Mouse (Mus musculus) CD4-positive, CD25-positive, alpha-beta regulatory T cell, adult 2 months (primary cell): Measurements from ENCODE around the gene Zfp599.

Experiments
- DNase-seq: peaks from one replicate; pipeline ENCODE4 v3.0.0-alpha.2; 2012; ENCODE audit warnings: low read depth, low spot score

The Zfp599 gene

DNA sequence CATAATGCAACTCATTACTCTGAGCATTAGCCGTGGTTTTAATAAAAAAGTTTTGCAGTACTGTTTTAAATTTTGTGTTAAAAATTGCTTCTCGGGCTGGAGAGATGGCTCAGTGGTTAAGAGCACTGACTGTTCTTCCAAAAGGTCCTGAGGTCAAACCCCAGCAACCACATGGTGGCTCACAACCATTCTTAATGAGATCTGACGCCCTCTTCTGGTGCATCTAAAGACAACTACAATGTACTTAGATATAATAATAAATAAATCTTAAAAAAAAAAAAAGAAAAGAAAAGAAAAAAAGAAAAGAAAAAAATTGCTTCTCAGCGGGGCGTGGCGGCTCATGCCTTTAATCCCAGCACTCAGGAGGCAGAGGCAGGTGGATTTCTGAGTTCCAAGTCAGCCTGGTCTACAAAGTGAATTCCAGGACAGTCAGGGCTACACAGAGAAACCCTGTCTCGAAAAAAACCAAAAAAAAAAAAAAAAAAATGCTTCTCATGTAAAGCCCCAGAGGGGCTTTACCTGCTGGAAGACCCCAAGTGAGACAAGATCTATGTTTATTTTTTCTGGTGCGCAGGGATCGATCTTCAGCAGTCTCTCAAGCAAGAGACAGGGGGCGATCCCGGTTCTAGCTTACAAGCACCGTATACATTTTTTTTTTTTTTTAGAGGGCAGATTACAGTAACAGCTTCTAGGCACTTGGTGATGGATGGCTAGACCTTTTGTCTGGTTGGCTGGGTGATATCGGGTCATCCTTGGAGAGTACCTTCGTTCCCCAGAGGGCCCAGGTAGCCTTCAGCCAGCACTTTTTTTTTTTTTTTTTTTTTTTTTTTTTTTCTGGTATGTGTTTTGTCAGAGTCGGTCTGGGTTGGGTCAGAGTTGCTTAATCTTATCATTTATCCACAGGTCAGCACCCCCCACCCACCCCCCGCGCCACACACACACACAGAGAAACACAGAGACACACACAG lies 34.9 kb downstream of the Zfp599 start:
- peak; percentile 84 for DNase-seq

DNA sequence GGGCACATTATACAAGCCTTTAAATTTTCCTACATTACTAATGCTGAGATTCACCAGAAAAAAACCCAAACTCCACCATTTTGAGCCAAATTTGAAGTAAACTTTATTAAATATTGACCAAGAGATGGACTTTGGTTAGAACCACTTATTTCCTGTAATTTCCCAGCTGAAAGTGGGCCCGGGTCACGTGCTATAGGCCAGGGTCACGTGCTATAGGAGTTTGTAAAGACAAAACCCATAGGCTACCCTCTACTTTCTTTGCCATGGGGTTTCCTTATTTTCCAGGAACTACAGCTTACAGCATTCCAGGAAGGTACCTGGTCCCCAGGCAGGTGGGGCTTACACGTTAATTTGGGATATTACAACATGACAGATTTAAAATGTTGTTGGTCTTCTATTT lies 35.6 kb downstream of the Zfp599 start:
- DNase-seq: no peak

DNA sequence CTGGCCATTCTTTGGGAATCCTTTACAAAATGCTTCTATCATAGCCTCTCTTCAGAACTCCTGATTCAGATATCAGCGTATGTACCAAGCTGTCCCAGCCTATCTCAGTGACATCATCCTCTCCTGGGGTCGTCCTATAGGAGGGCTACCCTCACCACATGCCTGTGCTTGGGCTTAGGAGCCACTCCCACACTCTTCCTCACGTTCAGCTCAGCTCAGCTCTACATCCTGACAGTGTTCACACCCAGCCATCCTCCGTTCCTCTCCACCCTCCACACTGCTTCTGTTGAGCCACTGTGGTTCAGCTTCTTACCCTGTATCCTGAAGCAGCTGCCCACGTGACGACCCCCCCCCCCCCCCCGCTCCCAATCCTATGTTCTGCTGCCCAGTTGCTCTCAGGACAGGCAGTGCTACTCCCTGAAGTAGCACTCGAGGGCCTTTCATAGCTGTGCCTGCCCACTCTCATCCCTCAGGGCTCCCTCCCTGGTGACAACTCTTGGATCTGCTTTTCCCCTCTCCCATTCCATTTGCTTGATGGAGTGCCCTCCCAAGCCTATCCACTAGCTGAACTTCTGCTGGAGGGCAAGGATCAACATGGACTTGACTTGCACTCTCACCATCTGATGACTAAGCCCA lies 41.7 kb downstream of the Zfp599 start:
- no peak for DNase-seq

DNA sequence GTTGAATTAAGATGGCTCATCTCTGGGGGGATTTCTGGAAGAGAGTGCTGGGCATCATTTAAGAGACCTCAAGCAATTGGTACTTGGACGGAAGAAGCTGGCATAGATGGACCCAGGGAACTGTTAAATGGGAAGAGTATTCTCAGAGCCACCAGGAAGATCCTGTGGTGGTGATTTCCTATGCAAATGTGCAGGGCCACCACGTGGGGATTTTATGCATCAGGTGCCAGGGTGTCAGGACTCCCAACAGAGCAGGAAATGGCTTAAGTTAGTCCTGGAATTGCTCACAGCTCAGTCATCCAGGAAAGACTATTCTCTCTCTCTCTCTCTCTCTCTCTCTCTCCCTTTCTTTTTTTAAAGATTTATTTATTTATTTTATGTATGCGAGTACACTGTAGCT lies 43.0 kb downstream of the Zfp599 start:
- no peak for DNase-seq

DNA sequence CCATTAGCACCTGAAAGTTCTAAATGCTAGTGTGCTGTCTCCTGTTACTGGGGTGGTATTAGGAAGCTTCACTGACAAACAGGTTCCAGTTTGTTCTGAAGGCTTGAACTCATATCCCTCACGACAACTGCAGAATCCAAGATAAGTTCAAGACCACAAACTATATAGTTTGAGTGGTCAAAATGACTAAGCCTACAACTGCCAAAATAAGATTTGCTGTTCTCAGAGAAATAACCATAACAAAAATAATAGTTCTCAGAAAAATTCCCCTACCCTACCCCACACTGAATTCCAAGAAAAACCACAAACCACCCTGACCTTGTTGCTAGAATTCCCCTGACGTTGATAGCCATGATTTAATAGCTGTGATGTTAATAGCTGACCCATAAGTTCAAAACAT lies 45.1 kb downstream of the Zfp599 start:
- no peak for DNase-seq

DNA sequence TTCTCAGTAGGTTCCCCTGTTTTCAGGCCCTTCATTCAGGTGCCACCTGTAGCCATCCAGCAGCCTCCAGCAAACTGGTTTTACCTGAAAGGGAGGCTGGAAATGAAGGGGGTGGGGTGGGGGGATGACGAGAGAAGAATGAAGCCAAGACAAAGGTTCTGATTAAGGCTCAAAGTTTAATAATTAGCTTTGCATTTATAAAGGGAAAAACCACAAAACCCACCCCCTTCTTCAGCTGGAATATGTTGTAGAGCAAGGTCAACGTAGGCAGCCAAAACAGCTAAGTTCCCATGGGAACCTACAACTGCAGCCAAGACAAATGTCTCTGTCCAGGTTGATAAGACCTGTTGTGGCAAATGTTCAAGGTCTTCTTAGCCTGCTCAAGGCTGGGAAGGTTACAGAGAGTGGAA lies 45.9 kb downstream of the Zfp599 start:
- no peak for DNase-seq
